Mouse (Mus musculus): ENCODE measurements at regions not wholly inside any gene's neighbourhood (a gene's known extent, or its start where the extent isn't known, plus 50 kb on each side); places are given as distances from the start of the nearest gene placed in this dataset.

DNA sequence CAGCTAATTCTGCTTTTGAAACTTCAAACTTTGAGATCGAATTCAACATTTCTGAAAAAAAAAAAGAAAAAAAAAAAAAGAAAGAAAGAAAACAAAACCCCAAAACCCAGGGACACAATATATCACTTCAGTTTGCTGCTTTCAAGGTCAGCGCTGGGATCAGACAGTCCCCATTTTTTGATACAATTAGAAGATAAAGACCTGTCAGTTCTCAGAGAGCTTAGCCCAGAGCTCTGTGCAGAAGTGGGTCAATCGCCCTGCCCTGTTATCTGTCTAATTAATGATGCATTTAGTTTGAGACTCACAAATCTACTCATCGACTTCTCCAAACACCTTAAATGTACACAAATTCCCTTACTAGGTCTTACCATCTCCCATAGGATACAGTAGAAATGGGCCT, 249.2 kb downstream of the Ptprc start:
- Histone ChIP-seq H3K4me1 (replicated peaks) (no peaks in the 10 kb centered on the region), H3K27ac (replicated peaks) (no peak overlapping the region), H3K27me3 (no peaks in the 10 kb centered on the region), H3K9ac (no peak overlapping the region), H3K4me2 (no peak overlapping the region), H3K4me3 (replicated peaks) (no peak overlapping the region), H3K36me3 (replicated peaks) (no peaks in the 10 kb centered on the region), H3K9me3 (replicated peaks) (no peaks in the 10 kb centered on the region)
- 59% methylated on average over 4 of the region's 4 CpGs for WGBS (ENCODE audit: insufficient replicate concordance)
- no peak for ATAC-seq (ENCODE audit: insufficient read depth)

DNA sequence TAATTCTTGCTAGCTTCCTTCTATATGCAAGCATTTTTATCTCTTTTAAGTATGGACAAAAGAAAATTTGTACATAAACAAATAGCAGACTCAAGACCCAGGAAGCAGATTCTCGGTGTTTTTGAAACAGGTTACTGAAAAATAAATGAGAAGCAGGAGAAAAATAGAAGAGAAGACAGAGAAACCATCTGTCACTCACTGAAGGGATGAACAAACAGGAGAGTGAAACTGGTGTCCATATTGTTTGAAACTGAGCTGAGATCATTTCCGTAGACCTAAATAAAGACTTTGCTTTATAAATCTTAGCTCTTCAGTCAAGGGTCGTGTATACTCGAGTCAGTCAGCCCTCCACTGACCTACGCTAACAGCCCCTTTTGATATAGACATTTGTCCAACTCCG, 251.4 kb downstream of the Ptprc start:
- Histone ChIP-seq H3K36me3 (replicated peaks) (no peaks in the 10 kb centered on the region), H3K9me3 (replicated peaks) (no peaks in the 10 kb centered on the region), H3K27me3 (no peaks in the 10 kb centered on the region), H3K9ac (no peak overlapping the region), H3K4me1 (replicated peaks) (no peaks in the 10 kb centered on the region), H3K4me2 (no peak overlapping the region), H3K4me3 (replicated peaks) (no peak overlapping the region), H3K27ac (replicated peaks) (no peak overlapping the region)
- WGBS (ENCODE audit: insufficient replicate concordance) = 73% methylated on average over 6 of the region's 6 CpGs
- ATAC-seq (ENCODE audit: insufficient read depth) = no peak

DNA sequence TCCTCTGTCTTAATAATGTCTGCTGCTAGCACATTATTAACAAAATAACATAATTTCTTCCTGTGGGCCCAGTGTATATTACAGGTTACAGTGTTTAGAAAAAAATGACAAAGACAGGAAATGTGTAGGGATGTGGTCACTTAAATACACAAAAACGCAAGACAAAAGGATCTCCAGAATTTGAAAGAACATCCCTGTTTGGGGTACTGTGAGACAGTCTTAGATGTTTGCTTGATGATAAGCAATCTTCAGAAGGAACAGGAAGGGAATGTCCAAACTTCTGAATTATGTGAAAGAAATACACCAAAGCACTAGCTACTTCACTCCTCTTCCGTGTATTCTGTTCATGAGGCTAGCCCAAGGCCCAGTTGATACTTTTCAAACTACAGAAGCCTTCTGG, 251.8 kb downstream of the Ptprc start:
- WGBS (ENCODE audit: insufficient replicate concordance) = 41% methylated on average over 2 of the region's 2 CpGs
- no peaks in the 10 kb centered on the region for H3K27me3 ChIP-seq
- no peak for ATAC-seq (ENCODE audit: insufficient read depth)
- H3K9me3 ChIP-seq (replicated peaks) = no peaks in the 10 kb centered on the region
- H3K36me3 ChIP-seq (replicated peaks) = no peaks in the 10 kb centered on the region
- no peaks in the 10 kb centered on the region for H3K4me1 ChIP-seq (replicated peaks)
- H3K4me3 ChIP-seq (replicated peaks) = no peak overlapping the region
- H3K9ac ChIP-seq = no peak overlapping the region
- H3K4me2 ChIP-seq = no peak overlapping the region
- H3K27ac ChIP-seq (replicated peaks) = no peak overlapping the region

DNA sequence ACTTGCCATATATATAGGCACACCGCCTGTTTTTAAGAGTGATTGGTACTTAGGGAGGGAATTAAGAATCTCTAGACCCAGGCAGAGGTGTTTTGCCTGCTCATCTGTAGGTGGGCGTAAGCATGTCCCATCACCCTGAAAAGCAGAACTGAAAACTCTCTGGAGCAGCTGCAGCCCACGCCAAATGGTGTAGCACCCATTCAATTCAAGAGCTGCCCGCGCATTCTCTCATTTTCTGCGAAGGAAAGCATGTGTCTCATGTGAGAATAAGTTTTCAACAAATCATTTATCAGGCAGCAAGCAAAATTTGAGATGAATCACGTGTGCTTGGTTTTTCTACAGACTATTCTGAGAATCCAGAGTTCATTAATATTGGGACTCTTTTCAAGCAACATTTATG, 252.7 kb downstream of the Ptprc start:
- H3K4me3 ChIP-seq (replicated peaks) = no peak overlapping the region
- no peaks in the 10 kb centered on the region for H3K27me3 ChIP-seq
- H3K36me3 ChIP-seq (replicated peaks) = no peaks in the 10 kb centered on the region
- WGBS (ENCODE audit: insufficient replicate concordance) = 64% methylated on average over 7 of the region's 7 CpGs
- H3K9me3 ChIP-seq (replicated peaks) = no peaks in the 10 kb centered on the region
- no peak for ATAC-seq (ENCODE audit: insufficient read depth)
- no peak overlapping the region for H3K9ac ChIP-seq
- H3K27ac ChIP-seq (replicated peaks) = no peak overlapping the region
- H3K4me1 ChIP-seq (replicated peaks) = no peaks in the 10 kb centered on the region
- no peak overlapping the region for H3K4me2 ChIP-seq

DNA sequence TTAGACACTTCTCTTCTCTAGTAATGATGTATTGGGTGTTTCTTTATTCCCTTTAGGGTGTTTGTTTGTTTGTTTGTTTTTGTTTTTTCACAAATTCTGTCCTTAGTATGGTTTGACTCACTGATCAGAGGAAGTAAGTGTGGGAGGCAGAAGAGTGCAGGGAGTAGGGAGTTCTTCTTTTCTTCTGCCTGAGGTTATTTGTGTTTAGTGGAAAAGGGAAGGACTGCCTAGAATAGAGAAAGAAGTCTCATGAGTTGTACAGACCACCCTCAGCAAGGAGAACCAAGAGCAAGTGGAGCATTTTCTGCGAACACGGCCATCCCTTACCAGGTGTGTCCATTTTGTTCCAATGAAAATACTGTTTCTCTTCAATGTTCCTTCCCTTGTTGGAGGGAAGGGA, 253.9 kb downstream of the Ptprc start:
- ATAC-seq (ENCODE audit: insufficient read depth) = no peak
- H3K9me3 ChIP-seq (replicated peaks) = no peaks in the 10 kb centered on the region
- no peak overlapping the region for H3K4me2 ChIP-seq
- no peak overlapping the region for H3K27ac ChIP-seq (replicated peaks)
- no peaks in the 10 kb centered on the region for H3K27me3 ChIP-seq
- 53% methylated on average over 2 of the region's 2 CpGs for WGBS (ENCODE audit: insufficient replicate concordance)
- H3K9ac ChIP-seq = no peak overlapping the region
- H3K4me1 ChIP-seq (replicated peaks) = no peaks in the 10 kb centered on the region
- H3K4me3 ChIP-seq (replicated peaks) = no peak overlapping the region
- no peaks in the 10 kb centered on the region for H3K36me3 ChIP-seq (replicated peaks)

DNA sequence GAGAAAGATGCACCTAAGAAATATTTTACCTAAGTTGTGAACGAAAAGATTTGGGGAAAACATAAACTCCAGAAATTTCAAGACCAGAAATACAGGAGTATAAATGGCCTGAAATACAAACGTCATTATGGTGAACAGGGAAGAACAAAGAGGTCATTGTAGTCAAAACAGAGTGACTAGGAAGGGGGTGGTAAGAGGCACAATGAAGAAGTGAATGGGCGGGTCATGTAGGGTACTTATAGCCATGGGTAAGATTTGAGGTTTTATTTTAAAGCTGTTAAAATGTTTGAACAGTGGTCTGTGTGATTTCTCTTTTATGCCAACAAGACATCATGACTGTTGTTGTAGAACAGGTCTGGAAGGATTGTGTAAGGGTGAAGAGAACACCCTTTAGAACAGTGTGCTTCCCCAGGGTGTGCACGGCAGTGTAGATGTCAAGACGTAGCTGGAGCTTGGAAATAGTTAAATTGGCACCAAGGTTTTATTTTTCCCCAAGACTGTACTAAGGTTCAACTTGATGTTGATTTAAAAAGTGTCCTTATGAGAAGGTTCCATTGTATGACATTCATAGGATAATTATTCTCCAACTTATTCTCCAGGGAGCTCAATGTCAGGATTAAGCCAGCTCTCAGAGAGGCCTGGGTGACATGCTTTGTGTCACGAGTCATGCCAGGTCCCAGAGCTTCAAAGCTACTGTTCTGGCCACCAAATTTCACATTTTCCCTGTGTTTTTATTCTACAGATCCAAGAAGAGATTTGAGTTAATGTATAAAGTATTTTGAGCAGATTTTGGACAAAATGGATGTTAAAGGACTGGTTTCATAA, 255.6 kb downstream of the Ptprc start:
- WGBS (ENCODE audit: insufficient replicate concordance) = 62% methylated on average over 6 of the region's 6 CpGs
- no peak overlapping the region for H3K4me3 ChIP-seq (replicated peaks)
- no peaks in the 10 kb centered on the region for H3K4me1 ChIP-seq (replicated peaks)
- H3K4me2 ChIP-seq = no peak overlapping the region
- no peak overlapping the region for H3K27ac ChIP-seq (replicated peaks)
- no peaks in the 10 kb centered on the region for H3K36me3 ChIP-seq (replicated peaks)
- no peak for ATAC-seq (ENCODE audit: insufficient read depth)
- H3K9me3 ChIP-seq (replicated peaks) = no peaks in the 10 kb centered on the region
- no peaks in the 10 kb centered on the region for H3K27me3 ChIP-seq
- H3K9ac ChIP-seq = no peak overlapping the region

DNA sequence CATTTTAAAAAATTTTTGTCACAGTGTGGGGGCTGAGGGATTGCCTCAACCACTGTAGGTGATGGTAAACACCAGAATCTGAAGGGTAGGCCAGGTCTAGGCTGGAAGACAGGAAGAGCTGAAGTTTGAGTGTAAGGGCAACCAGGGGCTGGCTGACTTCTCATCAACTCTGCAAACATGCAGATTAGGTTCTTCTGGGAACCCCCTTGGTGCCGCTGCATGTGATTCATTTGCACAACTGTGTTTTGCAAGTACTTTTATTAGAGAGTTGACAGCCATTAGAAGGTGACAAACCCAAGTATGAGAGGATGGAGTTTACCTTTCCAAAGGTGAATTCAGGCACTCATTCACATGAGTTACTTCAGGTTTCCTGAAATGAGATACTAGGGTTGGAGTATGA, 258.1 kb downstream of the Ptprc start:
- H3K27ac ChIP-seq (replicated peaks) = no peak overlapping the region
- no peaks in the 10 kb centered on the region for H3K4me1 ChIP-seq (replicated peaks)
- H3K9me3 ChIP-seq (replicated peaks) = no peaks in the 10 kb centered on the region
- no peak for ATAC-seq (ENCODE audit: insufficient read depth)
- H3K9ac ChIP-seq = no peak overlapping the region
- no peak overlapping the region for H3K4me3 ChIP-seq (replicated peaks)
- H3K27me3 ChIP-seq = no peaks in the 10 kb centered on the region
- H3K4me2 ChIP-seq = no peak overlapping the region
- 77% methylated on average over 1 of the region's 1 CpGs for WGBS (ENCODE audit: insufficient replicate concordance)
- no peaks in the 10 kb centered on the region for H3K36me3 ChIP-seq (replicated peaks)

DNA sequence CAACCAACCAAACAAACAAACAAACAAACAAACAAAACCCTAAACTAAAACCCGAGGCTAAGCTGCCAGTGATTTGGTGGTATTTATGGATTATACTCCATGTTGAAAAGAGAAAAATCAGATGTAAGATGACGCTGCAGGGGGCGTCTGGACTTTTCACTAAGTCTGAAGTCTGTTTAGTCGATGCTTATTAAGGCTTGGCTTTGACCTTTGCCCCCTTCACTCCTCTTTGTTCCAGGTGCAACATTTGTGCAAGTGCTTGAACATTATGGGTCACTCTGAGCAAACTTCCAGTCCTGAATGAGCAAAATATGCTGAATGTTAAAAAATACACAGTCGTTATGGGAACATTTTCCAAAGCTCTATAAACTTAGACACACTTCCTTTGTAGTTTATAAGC, 268.6 kb downstream of the Ptprc start:
- 63% methylated on average over 5 of the region's 5 CpGs for WGBS (ENCODE audit: insufficient replicate concordance)
- no peak for ATAC-seq (ENCODE audit: insufficient read depth)
- H3K4me1 ChIP-seq (replicated peaks) = peaks cover 5% of the 10 kb centered on the region; the same call in 1 of the 2 replicates
- H3K27ac ChIP-seq (replicated peaks) = no peak overlapping the region
- H3K4me2 ChIP-seq = no peak overlapping the region
- H3K9me3 ChIP-seq (replicated peaks) = no peaks in the 10 kb centered on the region
- no peaks in the 10 kb centered on the region for H3K27me3 ChIP-seq
- H3K4me3 ChIP-seq (replicated peaks) = no peak overlapping the region
- H3K9ac ChIP-seq = no peak overlapping the region
- no peaks in the 10 kb centered on the region for H3K36me3 ChIP-seq (replicated peaks)

DNA sequence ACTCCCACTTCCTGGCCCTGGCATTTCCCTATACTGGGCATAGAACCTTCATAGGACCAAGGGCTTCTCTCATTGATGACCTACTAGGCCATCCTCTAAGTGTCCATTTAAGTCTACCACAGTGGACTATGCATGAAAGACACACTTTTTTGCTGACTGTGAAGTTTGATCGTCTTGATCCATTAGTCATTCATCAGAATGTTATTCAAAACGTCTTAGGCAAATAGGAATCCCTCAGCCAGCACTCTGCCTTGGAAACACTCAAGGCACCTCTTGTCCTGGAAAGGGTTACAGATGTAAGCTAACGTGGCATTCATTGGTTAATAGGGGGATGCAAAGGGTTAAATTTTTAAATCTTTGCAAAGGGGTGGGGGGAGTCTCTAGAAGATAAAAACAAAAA, 269.0 kb downstream of the Ptprc start:
- Histone ChIP-seq H3K36me3 (replicated peaks) (no peaks in the 10 kb centered on the region), H3K27me3 (no peaks in the 10 kb centered on the region), H3K27ac (replicated peaks) (no peak overlapping the region), H3K4me1 (replicated peaks) (peaks cover 5% of the 10 kb centered on the region; the same call in 1 of the 2 replicates), H3K9me3 (replicated peaks) (no peaks in the 10 kb centered on the region), H3K4me2 (no peak overlapping the region), H3K4me3 (replicated peaks) (no peak overlapping the region), H3K9ac (no peak overlapping the region)
- no peak for ATAC-seq (ENCODE audit: insufficient read depth)
- 64% methylated on average over 3 of the region's 3 CpGs for WGBS (ENCODE audit: insufficient replicate concordance)

DNA sequence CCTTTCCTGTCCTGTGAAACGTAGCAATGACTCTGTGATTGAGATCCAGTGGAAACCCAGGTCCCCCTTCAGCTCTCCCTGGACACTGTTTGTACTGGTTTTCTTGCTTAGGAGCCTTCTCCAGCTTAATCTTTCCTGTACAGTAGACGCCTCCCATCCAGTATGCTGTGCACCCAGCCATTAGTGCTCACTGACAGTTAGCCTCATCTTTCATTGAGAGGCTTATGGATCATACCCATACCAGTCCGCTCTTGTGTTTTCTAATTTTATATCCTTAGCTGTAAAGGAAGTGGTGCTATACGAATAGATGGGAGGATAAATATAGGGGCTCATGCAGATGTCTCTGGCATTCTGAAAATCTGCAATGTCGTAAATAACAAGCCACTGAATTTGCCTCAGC, 269.9 kb downstream of the Ptprc start:
- Histone ChIP-seq H3K9me3 (replicated peaks) (no peaks in the 10 kb centered on the region), H3K4me1 (replicated peaks) (peaks cover 9% of the 10 kb centered on the region), H3K27ac (replicated peaks) (no peak overlapping the region), H3K4me2 (no peak overlapping the region), H3K4me3 (replicated peaks) (no peak overlapping the region), H3K9ac (no peak overlapping the region), H3K27me3 (no peaks in the 10 kb centered on the region), H3K36me3 (replicated peaks) (no peaks in the 10 kb centered on the region)
- no peak for ATAC-seq (ENCODE audit: insufficient read depth)
- 45% methylated on average over 5 of the region's 5 CpGs for WGBS (ENCODE audit: insufficient replicate concordance)

DNA sequence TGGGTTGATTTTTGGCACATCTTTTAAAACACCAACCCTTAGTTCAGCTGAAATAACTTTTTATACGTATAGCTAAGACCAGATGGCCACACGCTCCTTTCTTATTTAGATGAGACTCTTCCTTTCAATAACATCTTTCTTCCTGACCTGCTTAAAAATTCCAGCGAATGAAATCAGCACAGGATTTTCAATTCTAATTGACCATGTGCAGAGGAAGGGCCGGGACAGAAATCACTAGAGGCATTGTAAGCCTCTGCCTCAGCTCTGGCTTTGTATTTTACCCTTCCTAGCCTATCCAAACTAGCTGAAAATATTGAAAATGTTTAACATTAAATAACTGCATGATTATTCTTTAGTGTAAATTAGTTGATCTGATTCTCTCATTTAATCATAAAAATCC, 272.2 kb downstream of the Ptprc start:
- Histone ChIP-seq H3K4me3 (replicated peaks) (no peak overlapping the region), H3K36me3 (replicated peaks) (no peaks in the 10 kb centered on the region), H3K9ac (no peak overlapping the region), H3K4me2 (no peak overlapping the region), H3K27ac (replicated peaks) (no peak overlapping the region), H3K27me3 (no peaks in the 10 kb centered on the region), H3K9me3 (replicated peaks) (no peaks in the 10 kb centered on the region), H3K4me1 (replicated peaks) (peaks cover 20% of the 10 kb centered on the region)
- 71% methylated on average over 4 of the region's 4 CpGs for WGBS (ENCODE audit: insufficient replicate concordance)
- ATAC-seq (ENCODE audit: insufficient read depth) = no peak

DNA sequence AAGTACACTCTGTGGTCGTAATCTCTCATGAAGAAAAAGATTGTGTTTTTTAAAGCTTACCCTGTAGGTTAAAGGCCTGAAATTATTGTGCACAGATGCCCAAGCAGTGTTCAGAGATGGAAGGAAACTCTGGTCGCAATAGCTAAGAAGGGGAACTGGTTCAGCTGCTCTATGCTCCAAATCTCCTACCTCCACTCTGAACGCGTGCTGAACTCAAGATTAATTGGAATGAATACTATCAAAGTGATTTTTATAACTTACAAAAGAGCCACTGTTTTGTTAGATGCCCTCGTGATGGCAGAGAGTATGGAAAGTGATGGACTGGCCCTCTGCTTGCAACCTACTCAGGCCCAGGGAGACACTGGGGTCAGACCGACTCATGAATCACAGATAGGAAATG, 272.6 kb downstream of the Ptprc start:
- 54% methylated on average over 6 of the region's 6 CpGs for WGBS (ENCODE audit: insufficient replicate concordance)
- no peak overlapping the region for H3K27ac ChIP-seq (replicated peaks)

More for the DNA sequence above, 272.6 kb downstream of the Ptprc start:
- H3K9me3 ChIP-seq (replicated peaks) = no peaks in the 10 kb centered on the region
- H3K36me3 ChIP-seq (replicated peaks) = no peaks in the 10 kb centered on the region
- H3K9ac ChIP-seq = no peak overlapping the region
- ATAC-seq (ENCODE audit: insufficient read depth) = no peak
- no peaks in the 10 kb centered on the region for H3K27me3 ChIP-seq
- H3K4me2 ChIP-seq = no peak overlapping the region
- H3K4me3 ChIP-seq (replicated peaks) = no peak overlapping the region
- H3K4me1 ChIP-seq (replicated peaks) = peaks cover 23% of the 10 kb centered on the region
